Mouse (Mus musculus): Measurements from ENCODE around the gene Igf1r.

DNA sequence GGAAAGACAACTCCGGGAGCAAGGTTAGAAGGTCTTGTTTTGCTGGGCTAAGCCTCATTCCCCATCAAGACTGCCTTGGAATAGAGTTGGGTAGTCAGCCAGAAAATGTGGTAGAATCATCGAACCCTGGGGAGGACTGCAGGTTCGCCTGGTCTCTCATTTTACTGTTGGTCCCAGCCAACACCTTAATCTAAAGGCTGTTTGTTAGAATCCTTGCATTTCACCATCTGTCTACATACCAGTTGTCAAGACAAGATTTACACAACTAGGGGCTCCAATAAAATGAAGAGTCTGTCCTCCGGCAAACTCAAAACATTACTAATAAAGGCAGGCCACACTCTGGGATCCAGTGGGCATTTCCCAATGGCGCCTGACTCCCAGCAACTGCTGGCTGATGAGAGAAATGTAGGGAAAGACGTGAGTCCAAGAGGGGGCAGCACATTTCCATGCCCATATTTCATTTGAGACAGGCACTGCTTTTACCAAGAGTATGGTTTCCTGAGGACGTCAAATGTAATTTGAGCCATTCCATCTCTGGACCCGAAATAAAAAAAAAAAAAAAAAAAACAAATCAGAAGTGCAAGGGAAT lies 310.1 kb downstream of the Igf1r start:
- TF ChIP-seq CTCF (IDR thresholded peaks at IDR 0.05; ENCODE audit: extremely low read depth, insufficient read length, insufficient replicate concordance, low read depth, low read length), result no peak
- no peak for TF ChIP-seq POLR2A (IDR thresholded peaks at IDR 0.05; ENCODE audit: low read depth, low read length)

All from small intestine, adult 2 months (tissue).